Mouse (Mus musculus) olfactory bulb, adult 2 months (tissue): ENCODE measurements around the gene Polr2a.

Experiments
- CTCF ChIP-seq: fragments of 200-500 bp; IDR thresholded peaks from 2 replicates; pipeline ENCODE4 v1.5.1; 2012; ENCODE audit warnings: low read depth, mild to moderate bottlenecking, low read length, moderate library complexity; ENCODE audit not compliant: insufficient read depth
- POLR2A ChIP-seq: fragments of 200-500 bp; IDR thresholded peaks from 2 replicates; pipeline ENCODE4 v1.6.1; 2012; ENCODE audit warnings: mild to moderate bottlenecking, low read depth, low read length, moderate library complexity; ENCODE audit not compliant: insufficient read depth

DNA sequence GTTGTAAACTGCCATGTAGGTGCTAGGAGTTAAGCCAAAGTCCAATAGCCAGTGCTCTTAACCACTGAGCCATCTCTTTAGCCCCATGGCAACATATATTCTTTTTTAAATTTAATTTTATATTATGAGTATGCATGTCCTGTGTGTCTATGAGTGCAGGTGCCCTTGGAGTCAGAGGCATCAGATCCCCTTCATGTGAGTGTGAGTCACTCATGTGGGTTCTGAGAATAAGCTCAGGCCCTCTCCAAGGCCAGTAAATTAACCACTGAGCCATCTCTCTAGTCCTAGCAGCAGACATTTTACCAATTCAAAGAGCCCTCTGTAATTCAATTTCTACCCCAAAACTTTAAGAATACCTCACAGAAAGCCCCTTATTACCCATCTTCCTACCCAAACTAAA lies 5.8 kb downstream of the Polr2a start:
- TF ChIP-seq CTCF: no peak
- no peak for TF ChIP-seq POLR2A
